In genomic region chr3:88244071-88244470, GRCm38 (mm10) we compare ENCODE assay signal across 8 mouse cellular contexts. TPM values are rescaled to one million over a fixed set of nuclear protein-coding genes. Genes with fewer than 3 reads are reported as not detected.
DNase-seq lines count a peak whose midpoint lies in the region; ATAC-seq lines count a peak whose summit lies in the region.

No protein-coding gene starts in this region.

- H3K27me3 ChIP-seq in heart, embryonic 12.5 days (replicated peaks) = peaks cover 96% of the 10 kb centered on the region

- 14% methylated on average over 2 of the region's 2 CpGs for WGBS in heart, embryonic 12.5 days

- no peak overlapping the region for H3K4me3 ChIP-seq in heart, embryonic 12.5 days

- no peak overlapping the region for H3K9ac ChIP-seq in heart, embryonic 12.5 days

- H3K36me3 ChIP-seq in heart, embryonic 12.5 days = no peaks in the 10 kb centered on the region

- H3K4me1 ChIP-seq in heart, embryonic 12.5 days (replicated peaks) = peaks cover 5% of the 10 kb centered on the region

- no peak overlapping the region for H3K27ac ChIP-seq in heart, embryonic 12.5 days (ENCODE audit: poor library complexity, severe bottlenecking)

- no peak for ATAC-seq in heart, embryonic 12.5 days (ENCODE audit: insufficient number of reproducible peaks, low FRiP score)
- peak; percentile 29 for ATAC-seq in megakaryocyte-erythroid progenitor cell, adult 5-6 weeks (replicated peaks; ENCODE audit: low FRiP score, low TSS enrichment, poor library complexity, severe bottlenecking)

- H3K4me2 ChIP-seq in heart, embryonic 12.5 days = no peak overlapping the region

- H3K9me3 ChIP-seq in heart, embryonic 12.5 days (replicated peaks) = no peaks in the 10 kb centered on the region

- DNase-seq in heart, adult 18-20 months = peak; percentile 9 to 60
- DNase-seq in urinary bladder, postnatal 14 days (ENCODE audit: low spot score) = peak; percentile 33
- DNase-seq in urinary bladder, adult 2 months (ENCODE audit: low spot score) = no peak
- DNase-seq in cerebellum, postnatal 10 days = peak; percentile 80 to 85
- peak; percentile 32 for DNase-seq in kidney, adult 9 months
- DNase-seq in thymus, postnatal 14 days = peak; percentile 63

RNA-seq across cellular contexts. Expression of gene Rhbg, which starts 10.4 kb away (rescaled TPM):
- under 1 TPM in 1 of 2 experiments, not detected in 1; 0.64 TPM for total RNA-seq in heart, adult 18-20 months (2021)
- polyA plus RNA-seq in heart, embryonic 12.5 days (2016; fragmentation: Nextera tagmentation; extraction: Ambion mirVana) = 0.19 TPM in 1 of 2 replicates, not detected in the other
- polyA plus RNA-seq in urinary bladder, adult 2 months (2012; rRNA removed) = 3.9 and 4.8 TPM in 2 replicates
- total RNA-seq in megakaryocyte-erythroid progenitor cell, adult 5-6 weeks (2014; fragmentation: Nextera tagmentation) = not detected in 2 replicates
- total RNA-seq in megakaryocyte-erythroid progenitor cell, adult 5-6 weeks (2017) = not detected in 2 replicates

RNA-seq across cellular contexts. Expression of gene Gm38392, which starts 42.9 kb away (rescaled TPM):
- total RNA-seq in heart, adult 18-20 months (2021) = under 1 TPM; 0.30 to 0.33 TPM
- not detected in 2 replicates for polyA plus RNA-seq in heart, embryonic 12.5 days (2016; fragmentation: Nextera tagmentation; extraction: Ambion mirVana)
- 0.15 and 0.34 TPM in 2 replicates for polyA plus RNA-seq in urinary bladder, adult 2 months (2012; rRNA removed)
- not detected in 2 replicates for total RNA-seq in megakaryocyte-erythroid progenitor cell, adult 5-6 weeks (2014; fragmentation: Nextera tagmentation)
- total RNA-seq in megakaryocyte-erythroid progenitor cell, adult 5-6 weeks (2017) = not detected in 2 replicates

RNA-seq across cellular contexts. Expression of gene Tsacc, which starts 52.7 kb away (rescaled TPM):
- total RNA-seq in heart, adult 18-20 months (2021) = 1 to 10 TPM; 6.7 to 7.3 TPM
- polyA plus RNA-seq in heart, embryonic 12.5 days (2016; fragmentation: Nextera tagmentation; extraction: Ambion mirVana) = 12.7 and 15.0 TPM in 2 replicates
- polyA plus RNA-seq in urinary bladder, adult 2 months (2012; rRNA removed) = 7.4 and 7.9 TPM in 2 replicates
- total RNA-seq in megakaryocyte-erythroid progenitor cell, adult 5-6 weeks (2014; fragmentation: Nextera tagmentation) = 7.2 and 19.5 TPM in 2 replicates
- 9.8 TPM in 1 of 2 replicates, not detected in the other for total RNA-seq in megakaryocyte-erythroid progenitor cell, adult 5-6 weeks (2017)

RNA-seq across cellular contexts. Expression of gene Cct3, which starts 52.8 kb away (rescaled TPM):
- total RNA-seq in heart, adult 18-20 months (2021) = 100 to 1,000 TPM; 184 to 197 TPM
- 426 and 439 TPM in 2 replicates for polyA plus RNA-seq in heart, embryonic 12.5 days (2016; fragmentation: Nextera tagmentation; extraction: Ambion mirVana)
- 142 and 168 TPM in 2 replicates for polyA plus RNA-seq in urinary bladder, adult 2 months (2012; rRNA removed)
- total RNA-seq in megakaryocyte-erythroid progenitor cell, adult 5-6 weeks (2014; fragmentation: Nextera tagmentation) = 703 and 802 TPM in 2 replicates
- total RNA-seq in megakaryocyte-erythroid progenitor cell, adult 5-6 weeks (2017) = 484 and 489 TPM in 2 replicates
